Mouse (Mus musculus): ENCODE measurements around the gene Fam84b. TPM values are rescaled to one million over a fixed set of nuclear protein-coding genes. Genes with fewer than 3 reads are reported as not detected.
"Not testable (repeated sequence)": the region's sequence is repeated elsewhere in the genome, so short reads cannot be mapped to it uniquely, and the experiment has no call there.

Fam84b gene
- polyA plus RNA-seq, 1 experiment from 2014 or later: 29.0 TPM

DNA sequence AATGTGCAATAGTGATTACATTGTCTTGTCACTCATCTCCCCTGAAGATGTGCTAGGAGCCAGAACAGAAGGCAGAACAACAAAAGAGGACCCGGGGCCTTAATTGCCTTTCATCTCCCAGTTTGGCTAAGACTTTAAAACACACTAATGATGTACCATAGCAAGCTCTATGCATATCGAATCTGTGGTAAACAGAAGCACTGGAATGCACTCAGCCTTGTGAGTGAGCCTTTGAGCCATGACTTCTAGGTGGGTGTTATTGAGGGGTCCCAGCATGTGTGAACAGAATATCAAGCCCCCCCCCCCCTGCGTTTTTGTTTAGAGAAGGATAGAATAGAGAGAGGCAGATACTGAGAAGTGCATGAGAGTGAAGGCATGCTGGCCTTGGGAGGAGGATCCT is 7.7 kb downstream of the Fam84b start:
- no peak overlapping the region for H3K9ac ChIP-seq
- 13% methylated on average over 3 of the region's 3 CpGs for WGBS
- H3K4me1 ChIP-seq: peaks cover 8% of the 10 kb centered on the region; the same call in 1 of the 2 replicates
- ATAC-seq (ENCODE audit: borderline replicate concordance, extremely low read depth, low FRiP score, low TSS enrichment): peak; percentile 47; the same call in 1 of the 2 replicates
- H3K36me3 ChIP-seq: no peaks in the 10 kb centered on the region
- H3K27me3 ChIP-seq: no peaks in the 10 kb centered on the region
- H3K4me3 ChIP-seq: no peak overlapping the region
- H3K27ac ChIP-seq: no peak overlapping the region
- no peak overlapping the region for H3K4me2 ChIP-seq
- H3K9me3 ChIP-seq: no peaks in the 10 kb centered on the region

DNA sequence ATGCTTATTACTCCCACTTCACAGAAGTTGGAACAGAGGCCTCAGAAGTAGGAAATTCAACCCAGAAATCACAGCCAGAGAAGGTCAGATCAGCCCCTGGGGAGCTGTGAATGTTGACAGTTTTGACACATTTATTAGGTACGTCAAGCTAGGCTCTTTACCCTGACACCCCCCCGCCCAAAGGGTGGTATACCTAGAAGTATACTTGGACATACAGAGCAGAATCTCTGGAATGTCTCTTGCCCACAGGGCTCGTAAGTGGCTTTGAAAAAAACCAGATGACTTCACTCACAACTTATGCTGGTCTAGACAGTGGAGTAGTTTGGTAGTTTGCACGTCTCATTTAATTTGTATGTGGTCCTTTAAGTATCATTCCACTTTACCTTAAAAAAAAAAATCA is 11.8 kb downstream of the Fam84b start:
- ATAC-seq (ENCODE audit: borderline replicate concordance, extremely low read depth, low FRiP score, low TSS enrichment): no peak
- H3K4me2 ChIP-seq: no peak overlapping the region
- 38% methylated on average over 4 of the region's 4 CpGs for WGBS
- H3K9ac ChIP-seq: no peak overlapping the region
- H3K9me3 ChIP-seq: no peaks in the 10 kb centered on the region
- H3K27me3 ChIP-seq: no peaks in the 10 kb centered on the region
- no peaks in the 10 kb centered on the region for H3K36me3 ChIP-seq
- H3K27ac ChIP-seq: no peak overlapping the region
- H3K4me1 ChIP-seq: peaks cover 14% of the 10 kb centered on the region; the same call in 1 of the 2 replicates
- H3K4me3 ChIP-seq: no peak overlapping the region

DNA sequence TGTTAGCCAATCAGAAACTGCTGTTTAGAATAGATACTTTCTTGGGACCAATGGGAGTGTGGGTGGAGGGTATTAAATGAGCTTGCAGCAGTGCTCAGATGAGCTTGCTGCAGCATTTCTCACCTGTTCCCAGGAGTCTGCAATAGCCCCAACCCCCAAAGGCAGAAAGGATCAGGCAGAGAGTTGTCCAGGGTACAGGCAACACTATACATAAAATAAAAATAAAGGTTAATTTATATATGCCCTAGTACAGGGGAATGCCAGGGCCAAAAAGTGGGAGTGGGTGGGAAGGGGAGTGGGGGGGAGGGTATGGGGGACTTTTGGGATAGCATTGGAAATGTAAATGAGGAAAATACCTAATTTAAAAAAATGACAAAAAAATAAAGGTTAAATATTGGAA is 12.3 kb downstream of the Fam84b start:
- ATAC-seq (ENCODE audit: borderline replicate concordance, extremely low read depth, low FRiP score, low TSS enrichment); H3K9me3 ChIP-seq; H3K4me2 ChIP-seq; H3K4me3 ChIP-seq; H3K27ac ChIP-seq; H3K36me3 ChIP-seq; H3K9ac ChIP-seq; H3K27me3 ChIP-seq: not testable (repeated sequence)
- H3K4me1 ChIP-seq: peaks cover 11% of the 10 kb centered on the region; the same call in 1 of the 2 replicates

- ATAC-seq (ENCODE audit: borderline replicate concordance, extremely low read depth, low FRiP score, low TSS enrichment): no peak
- Histone ChIP-seq H3K9ac (no peak overlapping the region), H3K9me3 (no peaks in the 10 kb centered on the region), H3K27me3 (no peaks in the 10 kb centered on the region), H3K4me1 (peaks cover 8% of the 10 kb centered on the region; the same call in 1 of the 2 replicates), H3K27ac (no peak overlapping the region), H3K36me3 (no peaks in the 10 kb centered on the region), H3K4me2 (no peak overlapping the region), H3K4me3 (no peak overlapping the region)
- WGBS: 38% methylated on average over 4 of the region's 4 CpGs
Measured at GRCm38 (mm10) chr15:60840296-60840670, 13.3 kb downstream of the Fam84b start.

DNA sequence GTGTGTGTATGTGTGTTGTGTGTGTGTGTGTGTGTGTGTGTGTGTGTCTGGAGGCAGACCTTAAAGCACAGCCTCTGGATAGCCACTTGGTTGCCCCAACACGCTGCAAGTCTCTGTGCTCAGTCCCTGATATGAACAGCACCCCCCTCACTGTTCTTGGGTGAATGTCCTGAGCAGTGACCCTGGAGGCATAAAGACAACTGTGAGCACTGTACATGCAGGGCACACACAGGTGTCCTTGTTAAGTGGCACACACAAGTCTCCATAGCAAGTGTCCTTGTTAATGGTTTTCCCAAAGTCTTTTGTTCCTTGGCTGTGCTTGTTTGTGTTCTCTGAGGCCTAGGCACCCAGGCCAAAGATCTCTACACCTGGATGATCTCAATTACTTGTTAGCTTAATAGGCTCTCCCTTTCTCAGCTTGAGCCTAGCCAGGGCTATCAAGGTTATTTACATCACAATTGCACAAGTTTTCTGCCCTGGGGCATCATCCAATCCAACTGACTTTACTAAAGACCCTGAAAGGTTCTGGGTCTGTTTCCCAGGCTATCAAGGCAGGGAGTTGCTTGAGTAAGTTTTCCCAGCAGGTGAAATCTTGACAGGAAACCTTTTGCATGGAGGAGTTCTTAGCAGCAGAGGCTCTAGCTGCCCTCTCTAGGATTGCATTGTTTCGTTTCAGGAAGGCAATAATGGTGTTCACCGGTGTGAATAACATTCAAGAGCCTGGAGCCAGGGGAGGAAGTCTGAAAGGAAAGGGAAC is 13.9 kb downstream of the Fam84b start:
- no peak for ATAC-seq (ENCODE audit: borderline replicate concordance, extremely low read depth, low FRiP score, low TSS enrichment)
- Histone ChIP-seq H3K4me3 (no peak overlapping the region), H3K9ac (no peak overlapping the region), H3K4me1 (peaks cover 7% of the 10 kb centered on the region; the same call in 1 of the 2 replicates), H3K4me2 (no peak overlapping the region), H3K27ac (no peak overlapping the region), H3K27me3 (no peaks in the 10 kb centered on the region), H3K9me3 (no peaks in the 10 kb centered on the region), H3K36me3 (no peaks in the 10 kb centered on the region)
- 37% methylated on average over 3 of the region's 3 CpGs for WGBS

- Histone ChIP-seq H3K4me1 (peaks cover 12% of the 10 kb centered on the region), H3K27me3 (no peaks in the 10 kb centered on the region), H3K9ac (no peak overlapping the region), H3K27ac (no peak overlapping the region), H3K4me2 (no peak overlapping the region), H3K4me3 (no peak overlapping the region), H3K9me3 (no peaks in the 10 kb centered on the region), H3K36me3 (no peaks in the 10 kb centered on the region)
- WGBS: 67% methylated on average over 8 of the region's 8 CpGs
- no peak for ATAC-seq (ENCODE audit: borderline replicate concordance, extremely low read depth, low FRiP score, low TSS enrichment)
Measured at GRCm38 (mm10) chr15:60838135-60838534, 15.4 kb downstream of the Fam84b start.

DNA sequence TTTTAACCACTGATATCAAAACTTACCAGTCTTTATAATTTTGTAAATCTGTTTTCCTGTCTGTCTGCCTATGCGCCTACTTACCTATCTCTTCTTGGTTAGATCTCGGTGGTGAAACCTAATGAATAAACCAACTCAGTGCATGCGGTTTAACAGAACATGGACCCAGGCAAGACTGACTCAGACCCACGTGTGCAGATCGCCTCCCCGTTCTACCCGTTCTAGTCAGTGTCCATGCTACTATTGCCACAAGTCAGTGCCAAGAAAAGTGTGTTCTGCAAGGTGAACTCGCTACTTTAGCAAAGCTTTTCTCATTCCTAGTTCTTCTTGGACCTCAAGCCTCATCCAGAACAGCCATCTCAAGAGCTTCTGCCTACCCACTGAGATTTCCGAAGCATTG is 15.9 kb downstream of the Fam84b start:
- WGBS: 95% methylated on average over 9 of the region's 9 CpGs
- Histone ChIP-seq H3K4me2 (no peak overlapping the region), H3K9ac (no peak overlapping the region), H3K36me3 (no peaks in the 10 kb centered on the region), H3K27ac (no peak overlapping the region), H3K4me1 (peaks cover 12% of the 10 kb centered on the region), H3K27me3 (no peaks in the 10 kb centered on the region), H3K4me3 (no peak overlapping the region), H3K9me3 (no peaks in the 10 kb centered on the region)
- ATAC-seq (ENCODE audit: borderline replicate concordance, extremely low read depth, low FRiP score, low TSS enrichment): no peak

GRCm38 (mm10) chr15:60836321-60836720 is 17.3 kb downstream of the Fam84b start:
- ATAC-seq (ENCODE audit: borderline replicate concordance, extremely low read depth, low FRiP score, low TSS enrichment): no peak
- H3K27me3 ChIP-seq: no peaks in the 10 kb centered on the region
- H3K9me3 ChIP-seq: no peaks in the 10 kb centered on the region
- 47% methylated on average over 4 of the region's 4 CpGs for WGBS
- H3K36me3 ChIP-seq: no peaks in the 10 kb centered on the region
- H3K4me2 ChIP-seq: no peak overlapping the region
- H3K27ac ChIP-seq: no peak overlapping the region
- no peak overlapping the region for H3K4me3 ChIP-seq
- peaks cover 12% of the 10 kb centered on the region for H3K4me1 ChIP-seq
- no peak overlapping the region for H3K9ac ChIP-seq

DNA sequence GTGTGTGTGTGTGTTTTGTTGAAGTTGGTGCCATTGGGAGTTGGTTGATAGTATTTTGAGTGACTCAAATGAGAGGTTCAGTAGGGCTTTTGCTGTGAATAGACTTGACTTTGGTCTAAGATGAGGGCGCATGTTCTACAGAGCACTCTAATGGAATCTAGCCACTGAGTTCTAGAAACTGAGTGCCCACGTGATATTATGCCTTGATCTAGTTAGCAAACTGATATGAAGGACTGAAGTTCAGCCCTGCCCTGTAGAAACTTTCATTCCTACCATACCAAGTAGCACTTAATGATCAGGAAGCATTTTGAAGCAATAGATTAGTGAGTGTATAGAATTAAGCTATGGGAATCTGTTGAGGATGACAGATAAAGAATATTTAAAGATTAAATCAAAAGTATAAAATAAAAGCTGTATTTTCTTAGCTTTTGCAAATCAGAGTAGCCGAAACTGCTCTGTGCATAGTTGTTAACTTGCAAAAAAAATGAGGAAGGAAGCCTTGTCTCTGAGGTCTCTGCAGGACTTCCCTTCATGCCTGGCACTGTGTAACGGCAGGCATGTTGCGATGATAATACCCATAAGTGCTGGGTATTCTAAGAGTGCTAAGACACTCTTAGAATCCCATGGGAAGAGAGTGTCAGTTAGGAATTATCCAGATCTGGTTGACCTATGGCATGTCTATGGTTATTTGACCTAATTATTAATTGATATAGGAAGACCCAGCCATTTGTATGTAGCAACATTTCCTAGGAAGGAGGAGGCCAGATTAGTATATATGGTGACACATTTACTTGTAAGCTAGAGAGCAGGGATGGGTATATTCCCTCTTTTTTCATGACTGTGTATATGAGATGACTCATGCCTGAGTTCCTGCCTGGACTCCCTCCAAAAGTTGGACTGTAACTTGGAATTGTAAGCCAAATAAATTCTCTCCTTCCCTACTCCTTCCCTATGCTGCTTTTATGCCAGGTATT is 18.7 kb downstream of the Fam84b start:
- H3K27ac ChIP-seq: no peak overlapping the region

DNA sequence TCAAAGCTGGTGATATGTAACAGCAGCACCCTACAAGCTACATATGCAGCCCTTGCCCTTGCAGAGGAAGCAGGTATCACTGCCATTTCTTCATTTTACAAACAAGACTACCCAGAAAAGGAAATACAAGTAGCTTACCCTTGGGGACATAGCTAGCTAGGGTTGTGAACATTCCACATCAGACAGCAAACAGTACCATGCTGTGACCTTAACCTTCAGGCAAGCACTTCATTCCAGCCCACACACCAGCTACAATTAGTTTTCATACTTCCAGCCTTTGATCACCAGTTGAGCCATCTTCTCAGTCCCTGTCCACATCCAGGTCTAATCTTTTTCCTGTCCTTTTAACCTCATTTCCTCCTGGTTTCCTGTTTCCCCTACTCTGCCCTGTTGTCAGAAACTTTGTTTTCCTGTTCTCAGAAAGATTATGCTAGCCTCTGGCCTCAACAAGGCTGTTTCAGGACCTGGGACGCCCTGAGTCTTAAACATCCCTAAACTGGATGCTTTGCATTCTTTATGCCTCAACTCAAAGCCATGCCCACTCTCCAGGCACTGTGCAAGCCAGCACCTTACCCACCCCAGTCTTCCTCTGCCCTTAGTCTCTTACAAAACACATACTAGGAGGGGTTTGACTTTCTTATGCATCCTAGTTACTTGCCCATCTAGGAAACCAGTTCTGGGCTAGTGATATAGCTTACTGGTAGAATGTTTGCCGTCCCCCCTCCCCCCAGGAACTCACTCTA is 19.9 kb downstream of the Fam84b start:
- no peak overlapping the region for H3K27ac ChIP-seq
- 19% methylated on average over 2 of the region's 2 CpGs for WGBS
- no peak for ATAC-seq (ENCODE audit: borderline replicate concordance, extremely low read depth, low FRiP score, low TSS enrichment)

More for the DNA sequence above, 18.7 kb downstream of the Fam84b start:
- Histone ChIP-seq H3K9me3 (no peaks in the 10 kb centered on the region), H3K27me3 (no peaks in the 10 kb centered on the region), H3K4me1 (peaks cover 5% of the 10 kb centered on the region; the same call in 1 of the 2 replicates), H3K4me3 (no peak overlapping the region), H3K9ac (no peak overlapping the region), H3K4me2 (no peak overlapping the region), H3K36me3 (no peaks in the 10 kb centered on the region)
- 80% methylated on average over 5 of the region's 5 CpGs for WGBS
- no peak for ATAC-seq (ENCODE audit: borderline replicate concordance, extremely low read depth, low FRiP score, low TSS enrichment)

DNA sequence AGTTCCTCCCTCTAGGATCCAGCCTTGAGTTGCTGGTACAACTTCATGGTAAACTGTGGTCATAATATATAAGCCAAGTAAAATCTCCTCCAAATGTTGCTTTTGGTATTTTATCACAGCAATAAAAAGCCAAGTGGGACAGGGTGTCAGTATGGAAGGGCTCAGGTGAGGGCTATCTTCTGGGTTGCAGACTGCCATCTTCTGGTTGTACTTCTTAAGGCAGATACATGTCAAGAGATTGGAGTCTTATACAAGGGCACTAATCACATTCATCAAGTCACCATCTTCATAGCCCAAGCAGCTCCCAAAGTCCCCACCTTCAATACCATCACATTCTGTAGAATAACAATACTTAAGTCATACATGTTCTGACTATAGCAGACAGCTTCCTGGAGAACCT is 21.0 kb downstream of the Fam84b start:
- no peaks in the 10 kb centered on the region for H3K27me3 ChIP-seq
- no peak for ATAC-seq (ENCODE audit: borderline replicate concordance, extremely low read depth, low FRiP score, low TSS enrichment)
- no peak overlapping the region for H3K4me2 ChIP-seq
- no peaks in the 10 kb centered on the region for H3K36me3 ChIP-seq
- H3K27ac ChIP-seq: no peak overlapping the region
- peaks cover 5% of the 10 kb centered on the region; the same call in 1 of the 2 replicates for H3K4me1 ChIP-seq
- H3K9me3 ChIP-seq: no peaks in the 10 kb centered on the region
- no peak overlapping the region for H3K4me3 ChIP-seq
- no peak overlapping the region for H3K9ac ChIP-seq

More for the DNA sequence above, 19.9 kb downstream of the Fam84b start:
- H3K9ac ChIP-seq: no peak overlapping the region
- H3K36me3 ChIP-seq: no peaks in the 10 kb centered on the region
- H3K9me3 ChIP-seq: no peaks in the 10 kb centered on the region
- H3K27me3 ChIP-seq: no peaks in the 10 kb centered on the region
- H3K4me1 ChIP-seq: peaks cover 5% of the 10 kb centered on the region; the same call in 1 of the 2 replicates
- H3K4me2 ChIP-seq: no peak overlapping the region
- H3K4me3 ChIP-seq: no peak overlapping the region
